Mouse (Mus musculus): ENCODE data around the gene Sox6. TPM values are rescaled to one million over a fixed set of nuclear protein-coding genes. Genes with fewer than 3 reads are reported as not detected.

Sox6 gene
- total and polyA plus RNA-seq, 3 experiments: 11.8 to 33.4 (median 26.4) TPM

DNA sequence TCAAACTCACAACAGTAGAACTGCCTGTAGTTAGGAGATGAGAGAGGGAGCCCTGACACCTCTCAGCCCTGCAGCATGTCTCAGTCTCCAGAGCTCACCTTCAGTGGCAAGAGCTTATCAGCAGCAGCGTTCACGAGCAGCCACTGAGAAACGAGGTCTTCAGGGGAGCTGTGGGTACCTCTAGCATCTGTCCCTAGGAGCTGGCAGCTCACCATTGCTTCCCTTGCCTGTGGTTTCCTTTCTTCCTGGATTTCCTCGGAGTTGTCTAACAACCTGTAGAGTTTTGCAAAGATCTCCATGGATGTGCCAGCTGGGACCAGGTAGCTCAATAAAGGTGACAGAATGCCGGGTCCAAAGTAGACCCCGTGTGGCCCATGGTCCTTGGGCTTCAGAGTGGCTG, 563.4 kb downstream of the Sox6 start:
- H3K4me1 ChIP-seq (ENCODE audit: control insufficient read depth, insufficient read depth, low read length): peaks cover 5% of the 10 kb centered on the region; the same call in 1 of the 2 replicates
- WGBS: 74% methylated on average over 6 of the region's 6 CpGs
- DNase-seq: no peak
- no peaks in the 10 kb centered on the region for H3K79me2 ChIP-seq (replicated peaks; ENCODE audit: control insufficient read depth, insufficient read depth, low read length)
- H3K4me3 ChIP-seq: no peak overlapping the region
- no peaks in the 10 kb centered on the region for H3K27me3 ChIP-seq (ENCODE audit: control insufficient read depth, insufficient read depth, low read length)
- H3K36me3 ChIP-seq (ENCODE audit: control insufficient read depth, insufficient read depth, low read length): peaks cover under 1% of the 10 kb centered on the region; the same call in 1 of the 2 replicates
- TF ChIP-seq EP300 (IDR thresholded peaks at IDR 0.05; ENCODE audit: insufficient read depth, low read depth, low read length) (no peak), CTCF (IDR thresholded peaks at IDR 0.05) (no peak), POLR2A (IDR thresholded peaks at IDR 0.05; ENCODE audit: insufficient read depth, low read depth, low read length) (no peak)
- intact Hi-C loops (cut with DNase I): no loop called here
- no peak overlapping the region for H3K9ac ChIP-seq (ENCODE audit: low read depth, low read length)
- H3K27ac ChIP-seq: no peak overlapping the region

DNA sequence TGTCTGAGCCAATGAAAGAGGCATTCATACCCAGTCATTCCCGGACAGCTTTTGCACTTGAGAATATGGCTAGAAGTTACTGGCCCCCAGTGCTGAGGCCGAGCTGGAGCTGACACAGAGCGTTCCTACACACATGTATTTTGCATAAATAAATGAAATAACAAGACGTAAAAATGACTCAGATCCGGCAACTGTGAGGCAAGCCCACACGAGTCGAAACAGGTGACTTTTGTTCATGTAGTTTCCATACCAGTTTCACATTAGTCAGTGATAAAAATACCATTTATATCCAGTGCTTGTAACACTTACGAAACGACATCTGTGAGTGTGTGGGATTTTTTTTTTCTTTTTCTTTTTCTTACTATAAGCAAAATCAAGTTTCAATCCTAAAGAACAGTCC, 564.5 kb downstream of the Sox6 start:
- 79% methylated on average over 9 of the region's 9 CpGs for WGBS
- Histone ChIP-seq H3K4me1 (ENCODE audit: control insufficient read depth, insufficient read depth, low read length) (peaks cover 5% of the 10 kb centered on the region; the same call in 1 of the 2 replicates), H3K27ac (peak overlapping the region; percentile 79), H3K9ac (ENCODE audit: low read depth, low read length) (no peak overlapping the region), H3K4me3 (no peak overlapping the region), H3K79me2 (replicated peaks; ENCODE audit: control insufficient read depth, insufficient read depth, low read length) (no peaks in the 10 kb centered on the region), H3K27me3 (ENCODE audit: control insufficient read depth, insufficient read depth, low read length) (no peaks in the 10 kb centered on the region), H3K36me3 (ENCODE audit: control insufficient read depth, insufficient read depth, low read length) (peaks cover 4% of the 10 kb centered on the region; the same call in 1 of the 2 replicates)
- DNase-seq: no peak
- intact Hi-C loops (cut with DNase I): loop anchor here (5.0 kb wide), 1 partner anchor 558 kb away; no protein-coding TSS in a partner anchor
- TF ChIP-seq POLR2A (IDR thresholded peaks at IDR 0.05; ENCODE audit: insufficient read depth, low read depth, low read length) (no peak), EP300 (IDR thresholded peaks at IDR 0.05; ENCODE audit: insufficient read depth, low read depth, low read length) (no peak), CTCF (IDR thresholded peaks at IDR 0.05) (no peak)

DNA sequence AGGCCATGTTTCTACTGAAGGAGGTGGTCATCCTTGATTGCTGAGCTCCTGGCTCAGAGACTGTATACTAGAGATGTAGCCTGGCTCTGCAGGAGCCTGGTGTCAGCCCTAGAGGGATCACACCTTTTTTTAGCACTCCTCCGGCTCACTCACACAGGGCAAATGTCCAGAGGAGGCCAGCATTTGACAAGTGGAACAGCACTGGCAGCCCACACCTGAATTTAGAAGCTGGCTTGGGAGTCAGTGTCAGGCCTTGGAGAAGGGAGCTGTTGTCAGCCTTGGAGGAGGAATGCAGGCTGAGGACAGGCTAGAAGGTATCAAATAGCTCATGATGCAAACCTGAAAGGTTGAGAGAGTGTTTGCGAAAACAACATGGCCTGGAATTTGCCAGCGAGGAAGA, 565.7 kb downstream of the Sox6 start:
- no peak overlapping the region for H3K4me3 ChIP-seq
- H3K4me1 ChIP-seq (ENCODE audit: control insufficient read depth, insufficient read depth, low read length): peaks cover 5% of the 10 kb centered on the region; the same call in 1 of the 2 replicates
- peak overlapping the region; percentile 79 for H3K27ac ChIP-seq
- H3K79me2 ChIP-seq (replicated peaks; ENCODE audit: control insufficient read depth, insufficient read depth, low read length): no peaks in the 10 kb centered on the region
- 64% methylated on average over 3 of the region's 3 CpGs for WGBS
- peaks cover 4% of the 10 kb centered on the region; the same call in 1 of the 2 replicates for H3K36me3 ChIP-seq (ENCODE audit: control insufficient read depth, insufficient read depth, low read length)
- TF ChIP-seq POLR2A (IDR thresholded peaks at IDR 0.05; ENCODE audit: insufficient read depth, low read depth, low read length): 0 out of 2 replicates have a peak, but pooled peaks have one; percentile 27
- TF ChIP-seq CTCF (IDR thresholded peaks at IDR 0.05): peak; percentile 11; the same call in 1 of the 2 replicates
- 0 out of 2 replicates have a peak, but pooled peaks have one; percentile 12 for TF ChIP-seq EP300 (IDR thresholded peaks at IDR 0.05; ENCODE audit: insufficient read depth, low read depth, low read length)
- intact Hi-C loops (cut with DNase I): loop anchor here (5.0 kb wide), 1 partner anchor 559 kb away; no protein-coding TSS in a partner anchor
- peak; percentile 45 to 81 for DNase-seq
- no peak overlapping the region for H3K9ac ChIP-seq (ENCODE audit: low read depth, low read length)
- H3K27me3 ChIP-seq (ENCODE audit: control insufficient read depth, insufficient read depth, low read length): no peaks in the 10 kb centered on the region

DNA sequence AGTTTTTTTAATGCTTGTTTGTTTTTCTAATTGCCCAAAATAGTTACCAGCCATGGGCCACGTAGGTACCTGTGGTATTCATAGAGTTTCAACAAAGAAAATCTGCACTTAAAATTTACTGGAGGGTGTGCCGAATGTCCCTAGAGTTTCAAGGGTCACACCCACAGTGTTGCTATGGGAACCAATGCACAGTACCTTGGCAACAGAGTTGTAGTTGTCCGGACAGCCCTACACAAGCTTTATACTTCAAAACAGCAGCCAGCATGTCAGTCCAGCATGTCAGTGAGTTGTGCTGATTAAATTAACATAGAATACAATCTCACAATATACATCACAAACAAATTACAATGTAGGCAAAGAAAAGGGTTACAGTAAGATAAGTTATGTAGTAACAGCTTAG, 567.1 kb downstream of the Sox6 start:
- TF ChIP-seq EP300 (IDR thresholded peaks at IDR 0.05; ENCODE audit: insufficient read depth, low read depth, low read length): no peak
- TF ChIP-seq CTCF (IDR thresholded peaks at IDR 0.05): no peak
- no peak for TF ChIP-seq POLR2A (IDR thresholded peaks at IDR 0.05; ENCODE audit: insufficient read depth, low read depth, low read length)
- Histone ChIP-seq H3K9ac (ENCODE audit: low read depth, low read length) (no peak overlapping the region), H3K79me2 (replicated peaks; ENCODE audit: control insufficient read depth, insufficient read depth, low read length) (no peaks in the 10 kb centered on the region), H3K27me3 (ENCODE audit: control insufficient read depth, insufficient read depth, low read length) (no peaks in the 10 kb centered on the region), H3K4me3 (no peak overlapping the region), H3K4me1 (ENCODE audit: control insufficient read depth, insufficient read depth, low read length) (peaks cover 5% of the 10 kb centered on the region; the same call in 1 of the 2 replicates), H3K36me3 (ENCODE audit: control insufficient read depth, insufficient read depth, low read length) (peaks cover 4% of the 10 kb centered on the region; the same call in 1 of the 2 replicates), H3K27ac (no peak overlapping the region)
- WGBS: 62% methylated on average over 3 of the region's 3 CpGs
- DNase-seq: no peak
- intact Hi-C loops (cut with DNase I): loop anchor here (5.0 kb wide), 1 partner anchor 561 kb away; no protein-coding TSS in a partner anchor

DNA sequence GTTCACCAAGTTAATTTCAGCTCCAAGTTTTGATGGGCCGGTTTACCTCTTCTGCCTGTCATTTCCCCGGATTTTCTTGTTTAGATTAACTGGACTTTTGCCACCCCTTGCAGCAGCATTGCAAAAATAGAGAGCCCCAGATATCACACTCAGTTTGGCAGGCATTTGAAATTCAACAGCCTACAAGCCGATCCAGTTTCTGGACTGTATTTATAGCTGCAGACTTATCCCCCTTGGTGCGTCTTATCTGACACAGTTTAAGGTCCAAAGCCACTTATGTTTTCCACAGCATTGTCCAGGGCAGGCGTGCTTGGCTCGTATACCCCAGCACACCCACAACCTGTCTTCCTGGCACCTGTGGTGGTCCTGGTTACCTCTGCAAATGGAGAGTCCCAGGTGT, 571.8 kb downstream of the Sox6 start:
- H3K9ac ChIP-seq (ENCODE audit: low read depth, low read length): no peak overlapping the region
- H3K27ac ChIP-seq: peak overlapping the region; percentile 71
- no peak for TF ChIP-seq CTCF (IDR thresholded peaks at IDR 0.05)
- TF ChIP-seq POLR2A (IDR thresholded peaks at IDR 0.05; ENCODE audit: insufficient read depth, low read depth, low read length): no peak
- 0 out of 2 replicates have a peak, but pooled peaks have one; percentile 56 for TF ChIP-seq EP300 (IDR thresholded peaks at IDR 0.05; ENCODE audit: insufficient read depth, low read depth, low read length)
- peaks cover 1% of the 10 kb centered on the region for H3K4me1 ChIP-seq (ENCODE audit: control insufficient read depth, insufficient read depth, low read length)
- peak; percentile 41 to 59 for DNase-seq
- peaks cover 4% of the 10 kb centered on the region; the same call in 1 of the 2 replicates for H3K36me3 ChIP-seq (ENCODE audit: control insufficient read depth, insufficient read depth, low read length)
- H3K79me2 ChIP-seq (replicated peaks; ENCODE audit: control insufficient read depth, insufficient read depth, low read length): no peaks in the 10 kb centered on the region
- H3K27me3 ChIP-seq (ENCODE audit: control insufficient read depth, insufficient read depth, low read length): no peaks in the 10 kb centered on the region
- WGBS: 22% methylated on average over 6 of the region's 6 CpGs
- H3K4me3 ChIP-seq: no peak overlapping the region
- intact Hi-C loops (cut with DNase I): loop anchor here (10.0 kb wide), 1 partner anchor 378 kb away; no protein-coding TSS in a partner anchor

DNA sequence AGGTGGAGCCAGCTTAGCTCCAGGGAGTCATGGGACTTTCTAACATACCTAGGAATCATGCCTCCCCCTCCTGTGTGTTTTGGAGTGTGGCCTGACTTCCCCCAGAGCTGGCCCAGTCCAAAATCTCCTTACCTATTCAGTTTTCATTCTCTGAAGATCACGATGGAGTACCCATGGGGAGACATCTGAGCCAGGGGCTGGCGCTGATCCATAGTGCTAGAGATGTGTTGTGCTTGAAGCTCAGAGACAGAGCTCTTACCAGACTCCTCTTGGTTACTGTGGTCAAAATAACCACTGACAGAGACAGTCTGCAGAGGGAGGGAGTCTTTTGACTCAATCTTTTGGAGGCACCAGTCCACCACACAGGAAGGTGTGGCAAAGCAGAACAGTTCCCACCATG, 575.2 kb downstream of the Sox6 start:
- intact Hi-C loops (cut with DNase I): loop anchor here (10.0 kb wide), 1 partner anchor 381 kb away; no protein-coding TSS in a partner anchor
- Histone ChIP-seq H3K4me1 (ENCODE audit: control insufficient read depth, insufficient read depth, low read length) (peaks cover 1% of the 10 kb centered on the region), H3K36me3 (ENCODE audit: control insufficient read depth, insufficient read depth, low read length) (no peaks in the 10 kb centered on the region), H3K4me3 (no peak overlapping the region), H3K9ac (ENCODE audit: low read depth, low read length) (no peak overlapping the region), H3K79me2 (replicated peaks; ENCODE audit: control insufficient read depth, insufficient read depth, low read length) (no peaks in the 10 kb centered on the region), H3K27me3 (ENCODE audit: control insufficient read depth, insufficient read depth, low read length) (no peaks in the 10 kb centered on the region), H3K27ac (no peak overlapping the region)
- no peak for DNase-seq
- TF ChIP-seq POLR2A (IDR thresholded peaks at IDR 0.05; ENCODE audit: insufficient read depth, low read depth, low read length) (no peak), CTCF (IDR thresholded peaks at IDR 0.05) (no peak), EP300 (IDR thresholded peaks at IDR 0.05; ENCODE audit: insufficient read depth, low read depth, low read length) (no peak)
- WGBS: 68% methylated on average over 2 of the region's 2 CpGs
